Mouse (Mus musculus) activated CD4-positive, CD25-positive, alpha-beta regulatory T cell, adult 4 months (primary cell): ENCODE measurements around the gene Mgarp. TPM values are rescaled to one million over a fixed set of nuclear protein-coding genes. Genes with fewer than 3 reads are reported as not detected.

Source experiments
- ATAC-seq: one replicate; pipeline ENCODE4 v1.8.0; 2017
- polyA plus RNA-seq, 2 experiments: library from polyadenylated mRNA; unstranded; fragments of 100-300 nt; shearing (Covaris generic); gene quantifications; one replicate each; pipeline ENCODE4 v1.2.1; 2017

The Mgarp gene
- polyA plus RNA-seq, 2 experiments from 2014 or later = 1.5 to 6.0 TPM

GRCm38 (mm10) chr3:51339378-51339733 lies 57.2 kb downstream of the Mgarp start:
- ATAC-seq = no peak

Other genes with a start within 250 kb of the Mgarp start
- gene Noct, start 172.3 kb downstream of the Mgarp start, polyA plus RNA-seq = 1 to 10 TPM; 2.2 to 5.3 TPM
- gene Elf2, start 56.1 kb downstream of the Mgarp start, polyA plus RNA-seq = 10 to 100 TPM; 41.0 to 54.1 TPM
- 100 to 1,000 TPM; 213 to 287 TPM for gene Ndufc1, start 12.2 kb upstream of the Mgarp start, polyA plus RNA-seq
- 10 to 100 TPM; 19.8 to 36.4 TPM for gene Naa15, start 18.4 kb upstream of the Mgarp start, polyA plus RNA-seq
- gene Rab33b, start 87.2 kb upstream of the Mgarp start, polyA plus RNA-seq = 10 to 100 TPM; 20.1 to 20.8 TPM
- 10 to 100 TPM in 1 of 2 experiments, 1 to 10 TPM in 1; 6.3 to 10.5 TPM for gene Setd7, start 164.1 kb upstream of the Mgarp start, polyA plus RNA-seq